Mouse (Mus musculus): Measurements from ENCODE around the gene Apoe.

DNA sequence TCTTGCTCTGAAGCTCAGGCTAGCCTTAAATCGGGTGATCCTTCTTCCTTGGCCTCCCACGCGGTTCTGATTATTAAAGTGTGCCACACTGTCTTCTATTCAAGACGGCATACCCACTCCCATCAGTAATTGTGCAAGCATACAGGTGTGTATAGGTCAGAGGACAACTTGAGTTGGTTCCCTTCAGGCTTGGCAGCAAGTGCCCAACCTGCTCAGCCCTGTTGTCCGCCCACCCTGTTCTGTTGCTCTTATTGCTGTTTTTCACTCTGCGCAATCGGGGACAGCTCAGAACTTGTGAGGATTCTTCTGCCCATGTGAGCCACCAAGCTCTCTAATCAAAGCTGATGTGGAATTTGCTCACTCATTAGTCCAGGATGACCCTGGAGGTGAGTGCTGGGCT lies 6.3 kb upstream of the Apoe start:
- TF ChIP-seq CTCF (IDR thresholded peaks at IDR 0.05; ENCODE audit: extremely low read depth, insufficient read depth, low read length): no peak
- TF ChIP-seq POLR2A (IDR thresholded peaks at IDR 0.05; ENCODE audit: extremely low read depth, insufficient read depth, low read length): no peak
